Mouse (Mus musculus): Measurements from ENCODE around the gene Gm6676.
"Not testable (repeated sequence)": the region's sequence is repeated elsewhere in the genome, so short reads cannot be mapped to it uniquely, and the experiment has no call there.

The Gm6676 gene

DNA sequence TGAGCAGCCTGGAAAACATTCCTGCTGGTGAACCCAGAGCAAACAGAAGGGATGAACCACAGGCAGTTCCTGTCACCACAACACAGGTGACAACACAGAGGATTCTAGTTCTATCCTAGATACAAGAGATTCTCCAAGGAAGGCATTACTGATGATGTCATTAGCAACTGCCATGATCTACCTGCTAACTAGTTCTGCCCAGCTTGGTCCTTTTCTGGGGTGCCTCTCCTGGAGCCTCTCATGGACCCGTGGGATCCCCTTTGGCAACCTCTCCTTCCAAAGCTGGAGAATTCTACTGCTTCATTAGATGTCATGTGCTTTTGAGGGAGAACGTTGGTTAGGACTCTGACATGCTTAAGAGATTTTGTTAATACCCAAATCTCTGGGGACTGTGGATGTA is at the start of gene Gm6676:
TSS of gene Gm6676 (minus strand) at position 101 of the 400 bp plus-strand sequence.
- DNase-seq (ENCODE audit: low spot score) = not testable (repeated sequence)

DNA sequence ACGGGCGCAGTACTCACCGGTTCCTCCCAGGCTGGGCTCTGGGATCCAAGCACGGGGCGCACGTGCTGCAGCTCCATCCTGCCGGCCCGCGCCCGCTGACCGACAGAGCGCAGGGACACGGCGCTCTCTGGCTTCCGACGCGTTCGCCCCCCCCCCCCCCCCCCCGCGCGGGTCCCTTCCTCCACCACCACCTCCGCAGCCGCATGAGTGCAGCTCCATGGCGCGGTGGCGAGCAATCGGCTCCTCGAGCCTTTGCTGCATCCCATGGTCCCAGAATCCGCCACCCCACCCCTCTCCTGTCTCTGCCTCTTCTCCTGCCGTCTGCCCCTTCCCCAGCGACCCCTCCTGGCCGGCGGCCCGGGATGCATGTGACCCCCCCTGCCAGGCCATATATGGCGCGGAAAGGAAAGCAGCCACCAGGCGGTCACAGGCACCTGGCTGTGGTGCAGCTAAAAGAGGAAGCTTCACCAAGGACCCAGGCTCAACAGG is 49.3 kb upstream of the Gm6676 start, which contains the start of gene Gm3512:
TSS of gene Gm3512 (minus strand) at position 51 of the 489 bp plus-strand sequence.
- DNase-seq (ENCODE audit: low spot score) = not testable (repeated sequence)

DNA sequence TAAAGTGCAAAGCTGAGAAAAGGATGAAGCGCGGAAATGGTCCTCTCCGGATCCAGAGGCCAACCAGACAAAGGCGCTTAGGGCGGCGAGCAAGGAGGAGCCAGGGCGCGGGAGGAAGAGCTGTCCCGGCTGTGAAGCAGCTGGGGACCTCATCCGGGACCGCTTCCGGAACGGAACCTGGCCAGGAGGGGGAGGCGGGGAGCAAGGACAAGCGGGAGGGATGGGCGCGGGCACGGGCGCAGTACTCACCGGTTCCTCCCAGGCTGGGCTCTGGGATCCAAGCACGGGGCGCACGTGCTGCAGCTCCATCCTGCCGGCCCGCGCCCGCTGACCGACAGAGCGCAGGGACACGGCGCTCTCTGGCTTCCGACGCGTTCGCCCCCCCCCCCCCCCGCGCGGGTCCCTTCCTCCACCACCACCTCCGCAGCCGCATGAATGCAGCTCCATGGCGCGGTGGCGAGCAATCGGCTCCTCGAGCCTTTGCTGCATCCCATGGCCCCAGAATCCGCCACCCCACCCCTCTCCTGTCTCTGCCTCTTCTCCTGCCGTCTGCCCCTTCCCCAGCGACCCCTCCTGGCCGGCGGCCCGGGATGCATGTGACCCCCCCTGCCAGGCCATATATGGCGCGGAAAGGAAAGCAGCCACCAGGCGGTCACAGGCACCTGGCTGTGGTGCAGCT is 19.9 kb downstream of the Gm6676 start:
- not testable (repeated sequence) for DNase-seq (ENCODE audit: low spot score)

DNA sequence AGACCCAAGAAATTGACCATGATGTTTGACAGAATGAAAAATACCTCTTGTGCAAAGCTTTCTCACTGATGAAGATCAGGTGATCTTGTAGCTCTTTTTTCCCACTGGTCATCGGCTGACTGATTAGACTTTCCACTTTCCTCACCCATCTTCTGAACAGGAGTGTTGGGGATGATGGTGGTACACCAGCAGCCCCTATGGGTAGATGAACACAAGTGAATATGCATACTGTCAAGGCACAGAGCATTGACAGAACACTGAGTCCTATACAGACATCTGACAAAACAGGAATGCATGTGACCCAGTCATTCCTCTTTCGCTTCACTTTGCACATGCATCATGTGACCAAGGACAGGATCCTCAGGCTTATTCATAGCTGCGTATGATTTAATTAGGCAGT is 24.7 kb downstream of the Gm6676 start, which contains the start of gene Gm3696:
TSS of gene Gm3696 (minus strand) at position 101 of the 400 bp plus-strand sequence.
- not testable (repeated sequence) for DNase-seq (ENCODE audit: low spot score)

Data from ovary, postnatal 10 days (tissue).